Mouse (Mus musculus) adrenal gland, adult 18-20 months (tissue): ENCODE results near the gene Armh1. TPM values are rescaled to one million over a fixed set of nuclear protein-coding genes. Genes with fewer than 3 reads are reported as not detected.
"Not testable (repeated sequence)": the region's sequence is repeated elsewhere in the genome, so short reads cannot be mapped to it uniquely, and the experiment has no call there.

Source experiments
- DNase-seq, 2 experiments: peaks; one replicate each; pipeline ENCODE4 v3.0.0; 2021 to 2022; ENCODE audit warnings: low spot score in 2 of 2
- total RNA-seq, 2 experiments: library from RNA; stranded (reverse); gene quantifications; 1 replicate in 1 of 2; 2 replicates in 1 of 2; pipeline ENCODE4 v1.2.3; 2021

Armh1 gene
- total RNA-seq, 2 experiments from 2014 or later = 1.9 to 2.4 TPM

GRCm38 (mm10) chr4:117224122-117224521 is 27.8 kb downstream of the Armh1 start:
- DNase-seq = no peak

- no peak for DNase-seq
Observed at GRCm38 (mm10) chr4:117223001-117223400, 28.9 kb downstream of the Armh1 start.

- DNase-seq = no peak
Observed at GRCm38 (mm10) chr4:117221836-117222235, 30.1 kb downstream of the Armh1 start.

- no peak for DNase-seq
Observed at GRCm38 (mm10) chr4:117220741-117221515, 31.0 kb downstream of the Armh1 start.

GRCm38 (mm10) chr4:117218517-117219219 is 33.3 kb downstream of the Armh1 start:
- peak; percentile 44 to 62 for DNase-seq

GRCm38 (mm10) chr4:117217029-117217428 is 34.9 kb downstream of the Armh1 start:
- no peak for DNase-seq

GRCm38 (mm10) chr4:117214250-117214649 is 37.7 kb downstream of the Armh1 start:
- DNase-seq = no peak

- DNase-seq = peak; percentile 79 to 86
Observed at GRCm38 (mm10) chr4:117210147-117211074, 41.5 kb downstream of the Armh1 start.

- no peak for DNase-seq
Observed at GRCm38 (mm10) chr4:117209592-117209991, 42.3 kb downstream of the Armh1 start.

GRCm38 (mm10) chr4:117202992-117203354 is 49.0 kb downstream of the Armh1 start:
- DNase-seq = no peak

GRCm38 (mm10) chr4:117202046-117202991 is 49.6 kb downstream of the Armh1 start:
- DNase-seq = peak in 1 of 2 experiments; percentile 19

GRCm38 (mm10) chr4:117191804-117192203 is 60.1 kb downstream of the Armh1 start:
- DNase-seq = no peak

- DNase-seq = no peak
Observed at GRCm38 (mm10) chr4:117190660-117191059, 61.3 kb downstream of the Armh1 start.

GRCm38 (mm10) chr4:117189856-117190543 is 61.9 kb downstream of the Armh1 start:
- DNase-seq = peak in 1 of 2 experiments; percentile 17

- peak; percentile 77 to 82 for DNase-seq
Observed at GRCm38 (mm10) chr4:117189382-117189855, 62.5 kb downstream of the Armh1 start.

- DNase-seq = no peak
Observed at GRCm38 (mm10) chr4:117188969-117189368, 63.0 kb downstream of the Armh1 start.

GRCm38 (mm10) chr4:117182759-117183096 is 69.2 kb downstream of the Armh1 start:
- not testable (repeated sequence) for DNase-seq

GRCm38 (mm10) chr4:117181863-117182758 is 69.8 kb downstream of the Armh1 start, which contains the start of gene Kif2c:
TSS of gene Kif2c (minus strand) at chr4:117182639.
- peak; percentile 92 to 93 for DNase-seq
